Mouse (Mus musculus): ENCODE data around the gene Mmp23. TPM values are rescaled to one million over a fixed set of nuclear protein-coding genes. Genes with fewer than 3 reads are reported as not detected.

Mmp23 gene
- polyA plus RNA-seq (2015; fragmentation: Illumina TruSeq; extraction: RNeasy Lipid Tissue Mini Kit (QIAGEN cat#74804); ENCODE audit: low read depth, low replicate concordance), result 2.3 TPM

GRCm38 (mm10) chr4:155653086-155653450 is at the start of gene Mmp23:
TSS of gene Mmp23 (minus strand) at chr4:155653384.

GRCm38 (mm10) chr4:155694111-155694481 is 40.9 kb upstream of the Mmp23 start, which contains the start of gene Fndc10:
TSS of gene Fndc10 (plus strand) at chr4:155694342.

GRCm38 (mm10) chr4:155668689-155669597 is 15.8 kb upstream of the Mmp23 start, which contains the start of gene Mib2:
TSS of gene Mib2 (minus strand) at chr4:155669198.

GRCm38 (mm10) chr4:155645308-155645707 is 7.9 kb downstream of the Mmp23 start, which contains the start of gene Gm10563:
TSS of gene Gm10563 (minus strand) at chr4:155645408.

GRCm38 (mm10) chr4:155624338-155625291 is 28.6 kb downstream of the Mmp23 start, which contains the start of gene Cdk11b:
TSS of gene Cdk11b (plus strand) at chr4:155624854.

GRCm38 (mm10) chr4:155601091-155601996 is 51.8 kb downstream of the Mmp23 start, which contains the start of gene Slc35e2:
TSS of gene Slc35e2 (plus strand) at chr4:155601416.

Other genes with a start within 250 kb of the Mmp23 start
- 15.4 TPM for gene Cfap74, start 244.2 kb downstream of the Mmp23 start, polyA plus RNA-seq (2015; fragmentation: Illumina TruSeq; extraction: RNeasy Lipid Tissue Mini Kit (QIAGEN cat#74804); ENCODE audit: low read depth, low replicate concordance)
- 1.1 TPM for gene Tmem52, start 184.3 kb downstream of the Mmp23 start, polyA plus RNA-seq (2015; fragmentation: Illumina TruSeq; extraction: RNeasy Lipid Tissue Mini Kit (QIAGEN cat#74804); ENCODE audit: low read depth, low replicate concordance)
- 592 TPM for gene Gnb1, start 162.0 kb downstream of the Mmp23 start, polyA plus RNA-seq (2015; fragmentation: Illumina TruSeq; extraction: RNeasy Lipid Tissue Mini Kit (QIAGEN cat#74804); ENCODE audit: low read depth, low replicate concordance)
- gene Nadk, start 91.0 kb downstream of the Mmp23 start, polyA plus RNA-seq (2015; fragmentation: Illumina TruSeq; extraction: RNeasy Lipid Tissue Mini Kit (QIAGEN cat#74804); ENCODE audit: low read depth, low replicate concordance), result 56.7 TPM
- 19.6 TPM for gene Slc35e2, start 52.0 kb downstream of the Mmp23 start, polyA plus RNA-seq (2015; fragmentation: Illumina TruSeq; extraction: RNeasy Lipid Tissue Mini Kit (QIAGEN cat#74804); ENCODE audit: low read depth, low replicate concordance)
- gene Cdk11b, start 28.5 kb downstream of the Mmp23 start, polyA plus RNA-seq (2015; fragmentation: Illumina TruSeq; extraction: RNeasy Lipid Tissue Mini Kit (QIAGEN cat#74804); ENCODE audit: low read depth, low replicate concordance), result 61.1 TPM
- not detected for gene Gm10563, start 8.0 kb downstream of the Mmp23 start, polyA plus RNA-seq (2015; fragmentation: Illumina TruSeq; extraction: RNeasy Lipid Tissue Mini Kit (QIAGEN cat#74804); ENCODE audit: low read depth, low replicate concordance)
- gene Mib2, start 15.8 kb upstream of the Mmp23 start, polyA plus RNA-seq (2015; fragmentation: Illumina TruSeq; extraction: RNeasy Lipid Tissue Mini Kit (QIAGEN cat#74804); ENCODE audit: low read depth, low replicate concordance), result 74.7 TPM
- gene Fndc10, start 41.0 kb upstream of the Mmp23 start, polyA plus RNA-seq (2015; fragmentation: Illumina TruSeq; extraction: RNeasy Lipid Tissue Mini Kit (QIAGEN cat#74804); ENCODE audit: low read depth, low replicate concordance), result 23.6 TPM
- gene Ssu72, start 51.4 kb upstream of the Mmp23 start, polyA plus RNA-seq (2015; fragmentation: Illumina TruSeq; extraction: RNeasy Lipid Tissue Mini Kit (QIAGEN cat#74804); ENCODE audit: low read depth, low replicate concordance), result 141 TPM
- gene Tmem240, start 81.4 kb upstream of the Mmp23 start, polyA plus RNA-seq (2015; fragmentation: Illumina TruSeq; extraction: RNeasy Lipid Tissue Mini Kit (QIAGEN cat#74804); ENCODE audit: low read depth, low replicate concordance), result 47.3 TPM
- 50.0 TPM for gene Atad3a, start 107.7 kb upstream of the Mmp23 start, polyA plus RNA-seq (2015; fragmentation: Illumina TruSeq; extraction: RNeasy Lipid Tissue Mini Kit (QIAGEN cat#74804); ENCODE audit: low read depth, low replicate concordance)
- 23.2 TPM for gene Vwa1, start 121.3 kb upstream of the Mmp23 start, polyA plus RNA-seq (2015; fragmentation: Illumina TruSeq; extraction: RNeasy Lipid Tissue Mini Kit (QIAGEN cat#74804); ENCODE audit: low read depth, low replicate concordance)
- gene Tmem88b, start 132.5 kb upstream of the Mmp23 start, polyA plus RNA-seq (2015; fragmentation: Illumina TruSeq; extraction: RNeasy Lipid Tissue Mini Kit (QIAGEN cat#74804); ENCODE audit: low read depth, low replicate concordance), result 62.7 TPM
- not detected for gene Ankrd65, start 137.1 kb upstream of the Mmp23 start, polyA plus RNA-seq (2015; fragmentation: Illumina TruSeq; extraction: RNeasy Lipid Tissue Mini Kit (QIAGEN cat#74804); ENCODE audit: low read depth, low replicate concordance)
- 214 TPM for gene Mrpl20, start 149.5 kb upstream of the Mmp23 start, polyA plus RNA-seq (2015; fragmentation: Illumina TruSeq; extraction: RNeasy Lipid Tissue Mini Kit (QIAGEN cat#74804); ENCODE audit: low read depth, low replicate concordance)
- 66.1 TPM for gene Ccnl2, start 159.1 kb upstream of the Mmp23 start, polyA plus RNA-seq (2015; fragmentation: Illumina TruSeq; extraction: RNeasy Lipid Tissue Mini Kit (QIAGEN cat#74804); ENCODE audit: low read depth, low replicate concordance)
- gene Aurkaip1, start 177.9 kb upstream of the Mmp23 start, polyA plus RNA-seq (2015; fragmentation: Illumina TruSeq; extraction: RNeasy Lipid Tissue Mini Kit (QIAGEN cat#74804); ENCODE audit: low read depth, low replicate concordance), result 148 TPM
- gene Mxra8, start 186.3 kb upstream of the Mmp23 start, polyA plus RNA-seq (2015; fragmentation: Illumina TruSeq; extraction: RNeasy Lipid Tissue Mini Kit (QIAGEN cat#74804); ENCODE audit: low read depth, low replicate concordance), result 6.2 TPM
- gene Dvl1, start 194.0 kb upstream of the Mmp23 start, polyA plus RNA-seq (2015; fragmentation: Illumina TruSeq; extraction: RNeasy Lipid Tissue Mini Kit (QIAGEN cat#74804); ENCODE audit: low read depth, low replicate concordance), result 77.2 TPM
- 0.19 TPM for gene Tas1r3, start 210.0 kb upstream of the Mmp23 start, polyA plus RNA-seq (2015; fragmentation: Illumina TruSeq; extraction: RNeasy Lipid Tissue Mini Kit (QIAGEN cat#74804); ENCODE audit: low read depth, low replicate concordance)
- gene Cptp, start 216.1 kb upstream of the Mmp23 start, polyA plus RNA-seq (2015; fragmentation: Illumina TruSeq; extraction: RNeasy Lipid Tissue Mini Kit (QIAGEN cat#74804); ENCODE audit: low read depth, low replicate concordance), result 17.8 TPM
- gene Ints11, start 216.2 kb upstream of the Mmp23 start, polyA plus RNA-seq (2015; fragmentation: Illumina TruSeq; extraction: RNeasy Lipid Tissue Mini Kit (QIAGEN cat#74804); ENCODE audit: low read depth, low replicate concordance), result 36.3 TPM
- 37.8 TPM for gene Pusl1, start 238.4 kb upstream of the Mmp23 start, polyA plus RNA-seq (2015; fragmentation: Illumina TruSeq; extraction: RNeasy Lipid Tissue Mini Kit (QIAGEN cat#74804); ENCODE audit: low read depth, low replicate concordance)
- 74.8 TPM for gene Acap3, start 238.4 kb upstream of the Mmp23 start, polyA plus RNA-seq (2015; fragmentation: Illumina TruSeq; extraction: RNeasy Lipid Tissue Mini Kit (QIAGEN cat#74804); ENCODE audit: low read depth, low replicate concordance)